Mouse (Mus musculus) liver, postnatal 0 days (tissue): ENCODE results near the gene Hspa5.

Experiments used
- CTCF ChIP-seq: sonication (generic); IDR thresholded peaks from 2 replicates; pipeline ENCODE4 v1.5.1; 2016; ENCODE audit warnings: antibody characterized with exemption, low read depth
- EP300 ChIP-seq: IDR thresholded peaks from 2 replicates; pipeline ENCODE4 v1.6.1; 2016; ENCODE audit warnings: antibody characterized with exemption, low read depth, mild to moderate bottlenecking

DNA sequence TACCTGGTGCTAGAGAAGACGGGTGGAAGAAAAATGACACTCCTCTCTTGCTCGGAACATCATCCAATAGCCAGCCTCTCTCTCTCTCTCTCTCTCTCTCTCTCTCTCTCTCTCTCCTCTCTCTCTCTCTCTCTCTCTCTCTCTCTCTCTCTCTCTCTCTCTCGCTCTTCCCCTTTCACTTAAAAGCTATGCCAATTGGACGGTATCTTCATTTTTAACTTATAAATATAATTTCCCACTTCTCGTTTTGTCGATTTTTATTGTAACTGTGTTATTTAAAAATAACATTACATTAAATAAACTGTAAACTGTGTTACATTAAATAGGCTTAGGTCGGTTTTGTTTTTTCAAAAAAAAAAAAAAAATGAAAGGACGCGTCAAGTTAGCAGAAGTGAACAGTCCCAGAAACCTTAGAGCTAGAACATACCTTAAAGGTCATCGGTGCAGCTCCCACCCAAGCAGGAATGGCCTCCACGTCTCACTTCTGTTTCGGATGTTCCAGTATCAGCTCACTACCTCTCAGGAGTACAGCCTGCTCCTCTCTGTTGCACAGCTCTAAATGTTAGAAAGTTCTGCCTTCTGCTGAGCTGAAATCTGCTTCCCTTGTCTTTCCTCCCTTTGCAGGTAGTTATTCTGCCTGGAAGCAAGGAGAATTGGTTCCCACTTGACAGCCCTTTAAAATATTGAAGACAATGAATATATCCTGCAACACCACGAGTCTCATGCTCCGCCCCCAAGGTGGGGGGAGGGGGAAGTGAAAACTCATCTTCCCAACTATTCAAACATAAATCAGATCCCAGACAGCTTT is 17.0 kb upstream of the Hspa5 start, which contains the start of gene Gapvd1:
- no peak for TF ChIP-seq CTCF
- TF ChIP-seq EP300: no peak
